Mouse (Mus musculus) cerebral cortex, adult 2 months (tissue): Measurements from ENCODE around the gene Hoxd13.

Source experiments
- WGBS: fragments of 180-500 bp; shearing (Covaris S2); methylation state at CpG from one replicate; pipeline ENCODE4 v1.1.7; 2018; 5-methylcytosine and 5-hydroxymethylcytosine counted together

Gene Hoxd13

DNA sequence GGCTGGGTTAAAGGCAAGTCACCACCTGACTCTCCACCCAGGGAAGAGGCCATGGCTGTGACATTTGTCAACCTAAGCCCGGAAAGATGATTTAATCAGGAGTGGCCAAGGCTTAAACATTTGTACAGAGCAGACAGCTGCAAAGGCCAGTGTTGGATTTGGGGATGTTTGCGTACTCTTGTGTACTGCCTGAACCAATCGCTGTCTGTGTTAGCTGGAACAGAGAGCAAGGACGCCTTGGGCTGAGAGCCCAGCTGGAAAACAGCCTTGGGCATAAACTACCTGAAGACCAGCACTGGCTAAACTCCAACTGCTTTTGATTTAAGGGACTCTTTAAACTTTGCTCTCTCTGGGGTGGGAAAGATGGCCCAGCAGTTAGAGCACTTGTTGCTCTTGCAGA, 40.6 kb downstream of the Hoxd13 start:
- WGBS = 14% methylated on average over 4 of the region's 4 CpGs

DNA sequence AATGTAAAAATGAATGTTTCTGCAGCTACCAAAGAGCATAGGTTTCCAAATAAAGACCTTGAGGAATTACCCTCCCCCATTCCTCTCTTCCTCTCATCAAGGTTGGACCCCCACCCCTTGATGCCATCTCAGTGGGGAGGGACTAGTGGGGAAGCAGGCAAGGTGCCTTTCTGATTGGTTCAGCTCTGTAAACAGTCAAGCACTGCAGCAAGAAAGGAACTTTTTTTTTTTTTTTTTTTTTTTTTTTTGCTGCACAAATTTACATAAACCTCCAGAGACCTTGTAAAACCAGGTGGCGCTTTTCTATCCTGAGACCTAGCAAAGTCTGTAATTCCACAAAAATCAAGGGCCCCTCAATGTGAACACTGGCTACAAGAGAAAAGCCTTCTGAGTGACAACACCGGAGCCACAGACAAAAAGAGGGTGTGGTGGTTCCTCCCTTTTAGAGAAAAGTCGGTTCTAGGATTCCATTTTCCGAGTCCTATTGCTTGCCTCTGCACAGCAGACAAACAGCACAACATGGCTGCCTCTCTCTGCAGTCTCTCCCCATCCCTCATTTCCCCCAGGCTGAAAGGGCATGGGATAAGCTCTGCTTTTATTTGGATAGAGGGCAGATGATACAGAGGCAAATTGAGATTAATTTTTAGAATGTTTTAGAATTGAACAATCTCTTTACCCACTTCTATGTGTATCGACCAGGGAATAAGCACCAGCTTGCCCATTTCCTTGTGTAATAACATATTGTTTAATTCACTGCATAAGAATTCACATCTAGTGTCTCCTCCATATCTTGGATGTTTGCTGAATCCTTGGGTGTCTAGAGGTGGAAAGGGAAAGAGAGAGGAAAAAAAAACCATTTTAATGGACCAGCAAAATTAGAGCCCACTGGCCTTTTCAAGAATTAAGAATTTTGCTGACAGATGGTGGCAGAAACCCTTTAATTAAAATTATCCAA, 41.6 kb downstream of the Hoxd13 start:
- WGBS = 7% methylated on average over 5 of the region's 5 CpGs

DNA sequence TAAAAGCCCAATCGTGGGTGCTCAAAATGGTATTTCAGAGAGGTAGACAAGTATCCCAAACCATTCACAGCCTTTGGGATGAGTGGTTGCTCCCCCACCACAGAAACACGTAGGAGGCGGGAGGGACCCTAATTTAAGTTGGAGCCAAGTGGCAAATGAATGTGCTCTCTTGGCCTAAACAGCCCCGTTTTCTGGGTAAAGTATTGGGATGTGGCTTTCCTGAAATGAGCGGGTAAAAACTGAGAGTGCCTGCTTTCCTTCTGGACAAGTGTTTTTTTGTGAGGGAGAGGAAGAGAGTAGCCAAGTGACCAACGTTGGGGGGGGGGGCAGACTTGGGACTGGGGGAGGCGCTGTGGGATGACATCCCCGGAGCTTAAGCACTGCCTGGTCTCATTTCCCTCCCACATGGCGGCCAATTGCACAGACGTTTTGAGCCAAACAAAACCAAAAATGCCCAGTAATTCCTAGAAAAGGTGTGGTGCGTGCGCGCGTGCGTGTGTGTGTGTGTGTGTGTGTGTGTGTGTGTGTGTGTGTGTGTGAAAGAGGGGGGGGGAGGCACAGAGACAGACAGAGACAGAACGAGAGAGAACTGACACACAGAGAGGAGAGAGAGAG, 42.9 kb downstream of the Hoxd13 start:
- 3% methylated on average over 16 of the region's 16 CpGs for WGBS

GRCm38 (mm10) chr2:74711721-74712621, 43.9 kb downstream of the Hoxd13 start, which contains the start of the genes Hoxd3 and Hoxd4:
Gene Hoxd3, plus strand, starts transcription at chr2:74711927.
Gene Hoxd4, plus strand, starts transcription at chr2:74711929.
- WGBS = 3% methylated on average over 65 of the region's 65 CpGs

- WGBS = 7% methylated on average over 19 of the region's 19 CpGs
These were observed 45.4 kb downstream of the Hoxd13 start for GRCm38 (mm10) chr2:74713239-74714150.

GRCm38 (mm10) chr2:74714156-74714789, 46.2 kb downstream of the Hoxd13 start:
- 7% methylated on average over 18 of the region's 18 CpGs for WGBS

DNA sequence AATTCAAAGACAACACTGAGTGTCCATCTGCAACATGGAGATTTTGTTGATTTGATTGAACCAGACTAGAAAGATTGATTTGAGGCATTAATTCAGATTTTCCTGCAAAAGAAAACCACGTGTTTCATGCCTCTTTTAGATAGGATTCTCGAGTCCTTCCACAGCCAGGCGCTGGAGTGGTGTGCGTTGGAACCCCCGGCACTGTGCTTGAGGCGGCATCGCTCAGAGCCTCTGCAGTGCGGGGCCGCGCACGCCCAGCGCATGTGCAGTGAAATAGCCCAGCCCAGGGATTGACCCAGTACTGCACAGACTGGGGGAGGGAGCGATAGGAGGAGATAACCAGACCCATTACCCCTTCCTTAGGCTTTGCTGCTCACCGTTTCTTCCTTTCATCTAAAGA, 46.8 kb downstream of the Hoxd13 start:
- 2% methylated on average over 14 of the region's 14 CpGs for WGBS

GRCm38 (mm10) chr2:74715504-74716241, 47.6 kb downstream of the Hoxd13 start:
- 5% methylated on average over 26 of the region's 26 CpGs for WGBS

DNA sequence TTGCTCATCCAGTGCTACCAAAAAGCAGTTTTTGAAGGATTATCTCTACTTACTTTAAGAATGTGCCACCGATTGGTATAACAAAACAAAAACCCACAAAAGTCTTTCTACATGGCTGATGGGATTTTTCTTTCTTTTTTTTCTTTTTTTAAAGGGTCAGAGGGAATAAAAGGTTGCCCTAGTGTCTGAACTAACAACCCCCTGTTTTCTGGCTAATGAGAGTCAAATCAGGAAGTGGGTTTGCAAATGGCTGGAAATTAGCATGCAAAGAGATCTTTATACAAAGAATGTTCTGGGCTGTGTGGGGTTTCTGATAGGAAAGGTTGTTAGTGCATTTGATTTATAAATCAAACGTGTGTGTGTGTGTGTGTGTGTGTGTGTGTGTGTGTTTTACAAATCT, 52.3 kb downstream of the Hoxd13 start:
- 16% methylated on average over 2 of the region's 2 CpGs for WGBS

GRCm38 (mm10) chr2:74720955-74721491, 52.9 kb downstream of the Hoxd13 start:
- 14% methylated on average over 5 of the region's 5 CpGs for WGBS
